Mouse (Mus musculus) MN1 (cell line): ENCODE data around the gene Ier5.

ENCODE experiments used
- DNase-seq: peaks from one replicate; pipeline ENCODE4 v3.0.0-alpha.2; 2016; ENCODE audit warnings: low spot score

The Ier5 gene

DNA sequence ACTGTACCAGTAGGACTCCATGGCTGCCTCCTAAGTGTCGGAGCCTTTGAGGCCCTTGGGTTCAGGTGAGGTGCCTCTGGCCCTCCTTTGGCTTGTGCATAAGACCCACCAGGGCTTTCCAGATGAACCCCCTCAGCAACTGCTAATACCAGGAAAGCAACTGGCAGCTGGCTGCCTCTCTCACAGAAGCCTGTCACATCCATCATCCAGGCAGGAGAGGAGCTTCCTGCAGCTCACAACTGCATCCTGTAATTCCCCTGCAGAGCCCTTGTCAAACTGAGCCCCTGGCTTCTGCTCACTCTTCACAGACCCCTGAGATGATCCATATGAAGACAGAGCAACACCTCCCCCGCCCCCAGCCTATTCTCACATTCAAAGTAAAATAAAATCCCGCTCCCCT is 21.8 kb downstream of the Ier5 start:
- DNase-seq = no peak

DNA sequence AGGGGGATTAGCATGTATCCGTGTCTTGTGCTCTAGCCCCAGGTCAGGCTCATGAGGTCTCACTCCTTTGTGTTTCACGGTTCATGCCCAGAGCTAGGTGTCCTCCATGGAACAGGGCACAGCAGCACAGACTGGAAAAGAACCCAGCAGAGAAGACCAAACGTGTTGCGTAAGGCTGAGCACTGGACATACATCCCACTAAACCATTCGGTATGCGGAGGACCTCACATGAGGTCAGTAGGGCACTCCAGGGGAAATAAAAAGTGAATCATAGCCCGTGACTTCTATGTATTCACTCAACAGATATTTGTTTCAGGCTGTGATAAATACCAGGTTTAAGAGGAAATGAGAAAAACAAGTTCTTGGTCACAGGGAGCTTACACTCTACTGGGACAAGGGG is 23.6 kb downstream of the Ier5 start:
- no peak for DNase-seq

DNA sequence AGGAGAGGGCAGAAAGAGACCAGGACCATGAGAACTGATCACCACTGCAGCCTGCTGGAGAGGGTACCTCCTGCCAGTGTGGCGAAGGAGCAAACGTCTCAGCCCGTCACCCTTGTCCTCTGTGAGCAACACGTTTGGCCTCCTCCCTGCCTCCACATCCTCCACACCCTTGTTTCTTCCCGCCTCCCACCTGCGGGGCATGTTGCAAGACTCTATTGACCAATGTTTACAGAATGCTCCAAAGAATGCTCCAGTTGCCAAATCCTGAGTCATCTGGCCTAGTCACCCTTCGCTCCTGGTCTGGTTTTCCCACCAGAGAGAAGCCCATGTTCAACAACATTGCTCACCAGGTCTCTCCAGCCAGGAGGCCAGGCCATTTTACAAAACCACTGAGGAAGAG is 24.6 kb downstream of the Ier5 start:
- DNase-seq = no peak

DNA sequence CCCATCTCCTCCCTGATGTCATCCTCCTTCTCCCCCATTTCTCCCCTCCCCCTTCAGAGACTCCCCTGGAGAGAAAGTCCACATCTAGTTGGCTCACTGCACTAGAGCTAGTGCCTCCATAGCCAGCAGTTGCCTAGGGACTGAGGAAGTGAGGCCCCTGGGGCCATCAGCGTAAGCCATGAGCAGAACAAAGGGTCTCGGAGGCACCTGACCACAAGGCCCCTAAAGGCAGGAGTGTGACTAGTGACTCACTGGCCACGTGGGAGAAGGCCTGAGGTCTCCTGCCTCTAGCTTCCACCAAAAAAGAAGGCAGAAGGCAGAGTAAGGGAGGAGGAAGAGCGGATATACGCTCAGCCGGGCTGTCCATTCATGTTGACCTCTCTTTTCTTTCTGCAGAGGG is 25.5 kb downstream of the Ier5 start:
- DNase-seq = no peak

DNA sequence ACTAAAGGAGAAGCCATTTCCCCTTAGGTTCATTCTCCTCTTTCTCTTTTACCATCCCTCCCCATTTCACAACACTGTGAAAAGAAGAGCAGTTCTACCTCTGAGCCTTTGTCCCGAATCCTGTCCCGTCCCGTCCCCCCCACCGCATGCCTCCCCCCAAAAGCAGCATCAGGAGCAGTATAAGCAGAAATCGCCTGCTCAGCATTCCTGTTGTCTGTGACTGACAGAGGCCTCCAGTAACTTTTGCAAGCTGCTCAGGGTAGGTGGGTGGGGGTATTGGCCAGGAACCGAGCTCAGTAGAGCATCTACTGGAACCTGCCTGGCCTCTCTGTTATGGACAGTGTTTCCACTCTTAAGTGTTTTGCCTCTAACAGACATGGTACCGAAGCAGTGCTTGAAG is 26.3 kb downstream of the Ier5 start:
- no peak for DNase-seq

DNA sequence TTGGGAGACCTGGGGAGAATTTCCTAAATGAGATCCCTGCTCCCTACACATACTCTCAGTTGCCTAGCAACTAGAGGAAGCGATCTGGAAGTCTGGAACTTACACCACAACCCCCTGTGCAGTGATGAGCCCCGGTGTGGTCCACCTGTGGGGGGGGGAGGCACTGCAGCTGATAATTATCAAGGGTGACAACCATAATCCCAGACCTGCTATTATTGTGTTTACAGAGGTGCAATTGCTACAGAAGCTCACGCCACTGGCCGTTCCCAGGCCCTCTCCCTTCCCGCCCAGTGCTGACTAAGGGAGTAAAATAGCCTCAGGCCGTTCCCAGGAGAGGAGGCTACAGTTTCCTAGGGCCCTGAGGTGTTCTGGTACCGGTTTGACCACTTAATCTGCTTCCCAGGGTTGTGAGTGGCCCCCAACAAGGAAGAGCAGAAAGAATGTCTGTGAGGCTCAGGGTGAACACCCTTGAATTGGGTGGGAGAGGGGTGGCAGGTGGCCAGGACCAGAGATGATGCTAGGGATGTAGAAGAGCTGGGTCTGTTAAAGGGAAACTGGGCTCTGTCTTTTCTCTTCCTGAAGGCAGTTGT is 28.1 kb downstream of the Ier5 start:
- DNase-seq = no peak

DNA sequence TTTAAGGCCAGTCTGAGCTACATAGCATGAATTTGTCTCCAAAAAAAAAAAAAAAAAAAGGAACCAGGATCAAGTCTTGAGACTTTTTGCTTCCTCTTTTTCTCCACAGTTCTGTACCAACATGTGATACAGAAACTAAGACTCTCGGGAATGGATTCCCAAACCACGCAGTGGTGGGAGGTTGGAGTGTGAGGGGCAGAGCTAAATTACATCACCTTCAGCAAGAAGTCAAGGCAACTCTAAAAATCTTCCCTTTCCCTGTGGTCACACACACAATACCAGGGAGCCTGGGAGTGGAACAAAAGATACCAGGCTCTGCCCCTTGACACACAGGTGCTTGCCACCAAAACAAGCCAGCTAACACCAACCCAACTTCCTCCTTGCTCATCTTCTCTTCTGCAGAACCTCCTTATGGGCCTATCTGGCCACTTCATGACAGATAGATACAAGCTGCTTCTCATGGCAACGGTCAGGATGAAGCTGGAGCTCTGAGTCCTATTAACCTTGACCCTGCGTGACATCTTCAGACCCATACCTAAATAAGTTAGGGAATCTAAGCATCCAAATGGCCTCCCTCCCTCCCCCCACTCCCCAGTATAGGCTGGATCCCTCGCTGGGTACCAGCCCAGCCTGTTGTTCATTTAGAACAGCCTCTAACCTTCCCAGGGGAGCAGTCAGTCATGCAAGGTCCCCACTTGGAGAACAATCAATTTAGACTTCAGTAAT is 28.7 kb downstream of the Ier5 start:
- no peak for DNase-seq

DNA sequence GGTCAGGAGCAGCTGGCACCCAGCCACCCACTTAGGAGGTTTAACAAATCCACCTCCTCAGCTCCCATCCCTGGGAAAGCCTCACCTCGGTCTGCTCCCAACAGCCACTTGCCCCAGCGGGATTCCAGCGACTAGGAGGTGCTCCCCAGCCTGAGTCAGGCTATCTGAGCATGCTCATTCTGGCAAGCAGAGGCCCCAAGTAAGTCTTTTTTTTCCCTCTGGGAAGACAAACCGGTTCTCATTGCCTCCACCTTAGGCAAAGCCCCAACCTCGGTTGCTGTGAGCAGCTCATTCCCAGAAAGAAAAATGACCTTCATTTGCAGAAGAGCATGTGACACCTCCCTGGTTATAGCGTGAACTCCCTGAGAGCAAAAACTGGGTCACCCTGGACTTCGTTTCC is 29.7 kb downstream of the Ier5 start:
- DNase-seq = no peak

DNA sequence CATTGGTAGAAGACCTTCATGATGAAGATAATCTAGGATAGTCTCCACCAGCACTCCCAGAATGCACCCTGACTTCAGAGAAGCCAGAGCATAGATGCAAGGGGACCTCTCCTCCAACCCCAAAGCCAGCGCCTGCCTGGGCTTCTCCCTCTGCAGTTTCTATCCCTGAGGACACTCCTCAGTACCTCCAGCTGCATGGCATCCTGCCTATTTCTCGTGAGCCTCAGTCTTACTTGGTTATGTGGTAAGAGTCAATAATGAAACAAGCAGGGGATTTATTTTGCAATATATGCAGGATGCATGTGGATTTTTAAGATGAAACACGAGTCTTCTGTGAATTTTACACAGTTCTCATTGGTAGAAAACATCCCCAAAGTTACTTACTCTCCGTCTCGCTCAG is 33.2 kb downstream of the Ier5 start:
- no peak for DNase-seq

DNA sequence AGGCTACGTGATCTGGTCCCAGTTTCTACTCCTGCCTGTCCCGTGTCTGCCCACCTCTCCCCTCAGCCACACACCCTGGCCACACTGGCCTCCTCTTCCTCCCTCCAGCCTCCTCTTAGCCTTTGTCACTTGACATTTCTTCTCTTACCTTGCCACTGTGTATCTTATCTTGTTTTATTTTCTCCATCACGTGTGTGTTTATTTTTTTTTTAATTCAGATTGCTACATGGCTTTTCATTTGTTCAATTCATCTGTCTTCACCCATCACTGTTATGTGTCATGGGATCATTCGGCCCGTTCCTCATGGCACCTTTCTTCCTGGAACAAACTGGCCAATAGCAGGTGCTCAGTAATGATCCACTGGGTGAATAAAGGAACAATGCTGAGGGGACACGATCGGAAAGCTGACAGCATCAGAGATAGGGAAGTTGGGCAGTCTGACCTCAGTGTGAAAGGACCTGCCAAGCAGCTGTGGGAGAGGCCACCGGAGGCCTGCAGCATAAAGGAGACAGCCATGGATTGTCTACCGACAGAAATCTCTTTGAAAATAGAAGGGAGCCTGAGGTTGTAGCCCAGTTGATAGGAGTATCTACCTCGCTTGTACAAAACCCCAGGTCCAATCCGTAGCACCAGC is 34.3 kb downstream of the Ier5 start:
- DNase-seq = no peak

DNA sequence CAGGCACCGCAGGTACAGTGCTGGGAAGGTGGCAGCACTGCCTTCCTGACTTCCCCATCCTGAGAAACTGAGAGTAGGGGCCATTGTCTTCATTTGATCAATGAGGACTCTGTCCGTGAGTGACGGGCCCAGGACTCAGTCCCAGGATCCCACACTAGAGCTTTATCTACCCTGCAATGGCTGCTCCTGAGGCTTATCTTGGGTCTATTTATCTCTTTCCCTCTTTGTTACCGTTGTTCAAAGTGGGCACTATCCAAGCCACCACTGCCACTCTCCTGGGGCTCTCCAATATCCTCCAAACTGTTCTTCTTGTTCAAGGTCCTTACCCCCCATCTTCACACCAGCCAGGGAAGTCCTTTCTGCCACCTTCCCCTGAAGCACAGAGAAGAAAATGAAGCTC is 34.8 kb downstream of the Ier5 start:
- no peak for DNase-seq

DNA sequence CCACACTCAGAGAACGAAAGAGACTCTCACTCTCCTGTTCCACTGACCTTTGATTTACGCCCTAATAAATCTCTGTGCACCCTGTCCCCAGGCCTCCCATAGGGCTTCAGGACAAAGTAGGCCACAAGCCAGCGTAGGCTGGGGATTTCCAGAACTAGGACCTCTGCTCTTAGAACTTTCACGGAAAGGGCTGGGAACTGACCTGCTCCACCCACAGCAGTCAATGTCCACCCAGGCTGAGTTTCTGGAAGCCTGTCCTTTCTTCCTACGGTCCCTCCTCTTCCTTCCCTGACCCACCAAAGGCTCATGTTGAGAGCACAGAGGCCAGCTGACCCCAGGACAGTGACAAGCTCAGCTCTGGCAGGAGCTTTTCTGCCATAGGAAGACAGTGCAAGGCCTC is 35.3 kb downstream of the Ier5 start:
- no peak for DNase-seq

DNA sequence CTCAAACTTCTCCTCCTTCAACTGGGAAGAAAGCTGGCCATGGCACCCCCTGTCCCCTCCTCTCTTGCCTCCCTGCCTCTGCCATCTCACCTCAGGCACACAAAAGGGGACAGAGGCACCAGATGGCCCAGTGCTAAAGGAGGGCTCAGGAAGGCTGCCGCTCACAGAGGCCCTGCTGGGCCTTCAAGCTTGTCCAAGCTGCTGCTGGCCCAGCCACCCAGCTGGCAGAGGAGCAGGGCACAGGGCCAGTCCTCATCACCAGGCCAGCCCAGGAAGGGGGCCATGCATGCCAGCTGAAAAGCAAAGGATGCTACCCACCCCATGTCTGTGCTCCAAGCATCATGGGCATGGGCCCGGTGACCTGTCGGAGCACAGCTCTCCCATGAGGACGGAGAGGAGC is 36.5 kb downstream of the Ier5 start:
- no peak for DNase-seq

DNA sequence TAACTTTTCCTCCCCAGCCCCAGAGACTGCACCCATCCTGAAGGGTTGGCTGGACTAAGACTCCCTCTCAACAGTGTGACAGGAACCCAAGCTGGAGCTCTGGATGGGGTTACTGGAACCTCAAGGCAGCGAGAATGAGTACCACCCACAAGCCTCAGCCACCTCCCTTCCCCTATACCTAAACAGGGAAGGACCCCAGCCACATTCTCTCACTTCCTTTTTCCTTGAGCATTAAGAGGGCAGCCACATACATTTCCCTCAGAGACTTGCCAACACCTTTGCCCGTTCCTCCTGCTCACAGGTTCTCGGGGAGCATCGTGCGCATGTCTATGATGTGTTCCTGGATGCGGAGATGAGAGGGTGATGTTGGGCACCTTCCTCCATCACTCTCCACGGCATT is 37.4 kb downstream of the Ier5 start:
- no peak for DNase-seq

DNA sequence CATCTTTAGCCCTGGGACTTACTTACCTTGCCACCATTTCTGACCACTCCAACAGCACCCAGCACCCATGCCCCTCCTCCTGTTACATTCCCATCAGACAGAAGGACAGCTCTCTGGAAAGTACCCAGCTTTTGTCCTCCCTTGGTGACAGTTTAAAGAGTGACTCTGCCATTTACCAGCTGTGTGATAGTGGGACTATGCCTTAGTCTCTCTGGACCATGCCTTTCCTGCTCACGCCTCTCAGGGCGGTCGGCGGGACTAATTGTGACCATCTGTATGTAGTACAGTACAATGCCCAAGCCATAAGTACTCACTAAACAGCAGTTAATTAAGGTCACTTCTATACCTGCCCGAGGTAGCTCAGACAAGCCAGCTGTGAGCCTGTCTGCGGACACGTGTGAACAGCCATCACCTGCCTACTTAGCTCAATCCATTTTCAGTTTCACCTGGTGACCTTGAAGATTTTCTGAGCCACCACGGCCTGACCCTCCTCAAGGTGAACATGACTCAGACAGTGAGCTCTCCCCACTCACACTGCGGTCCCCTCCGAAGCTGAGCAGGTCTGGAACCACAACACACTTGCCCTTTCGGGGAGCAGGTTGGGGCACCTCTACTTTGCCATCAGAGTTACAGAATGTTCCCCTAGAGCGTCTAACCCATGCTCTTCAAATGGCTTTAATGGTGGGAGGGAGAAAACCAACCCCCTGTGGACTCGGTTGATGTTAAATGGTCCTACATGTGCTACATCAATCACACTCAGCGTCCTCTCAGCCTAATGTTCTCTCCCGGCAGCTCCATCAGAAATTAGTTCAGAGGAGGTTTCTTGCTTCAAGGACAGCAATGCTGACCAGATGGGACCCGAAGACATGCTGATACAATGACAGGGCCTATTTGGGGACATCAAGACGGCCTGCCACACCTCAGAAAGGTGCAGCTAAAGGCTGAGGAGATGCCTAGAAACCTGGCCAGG is 38.3 kb downstream of the Ier5 start:
- no peak for DNase-seq

DNA sequence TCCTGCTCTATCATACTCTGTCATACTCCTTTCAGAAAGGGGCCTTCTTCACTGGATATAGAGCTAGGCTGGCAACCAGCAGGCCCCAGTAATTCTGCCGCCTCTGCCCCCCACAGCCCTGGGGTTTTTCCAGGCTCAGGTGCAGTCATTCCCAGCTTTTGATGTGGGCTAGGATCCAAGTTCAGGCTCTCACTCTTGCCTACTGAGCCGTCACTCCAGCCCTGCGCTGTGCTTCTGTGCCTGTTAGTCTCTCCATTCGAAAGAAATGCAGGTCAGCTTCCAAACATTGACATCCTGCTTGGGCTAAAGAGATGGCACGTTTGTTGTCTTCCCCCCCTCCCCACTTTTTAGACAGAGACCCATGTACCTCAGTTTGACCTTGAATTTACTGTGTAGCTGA is 39.2 kb downstream of the Ier5 start:
- no peak for DNase-seq

DNA sequence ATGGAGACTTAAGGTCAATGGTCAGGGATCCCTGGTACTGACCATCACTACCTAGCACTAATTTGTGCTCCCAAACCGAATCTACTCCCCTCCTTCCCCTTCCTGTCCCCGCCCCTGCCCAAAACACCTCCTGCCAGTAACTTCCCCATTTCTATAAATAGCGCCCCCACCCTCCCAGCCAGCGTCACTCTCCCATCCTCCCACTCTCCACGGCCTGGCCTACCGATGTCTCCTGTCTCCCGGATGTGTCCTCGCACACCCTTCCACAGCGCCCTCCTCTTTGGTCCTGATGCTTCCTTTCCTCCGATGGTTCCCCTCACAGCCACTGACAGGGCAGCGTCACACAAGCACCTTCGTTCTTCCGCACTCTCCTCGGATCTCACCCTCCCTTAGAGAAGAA is 39.9 kb downstream of the Ier5 start:
- DNase-seq = no peak

DNA sequence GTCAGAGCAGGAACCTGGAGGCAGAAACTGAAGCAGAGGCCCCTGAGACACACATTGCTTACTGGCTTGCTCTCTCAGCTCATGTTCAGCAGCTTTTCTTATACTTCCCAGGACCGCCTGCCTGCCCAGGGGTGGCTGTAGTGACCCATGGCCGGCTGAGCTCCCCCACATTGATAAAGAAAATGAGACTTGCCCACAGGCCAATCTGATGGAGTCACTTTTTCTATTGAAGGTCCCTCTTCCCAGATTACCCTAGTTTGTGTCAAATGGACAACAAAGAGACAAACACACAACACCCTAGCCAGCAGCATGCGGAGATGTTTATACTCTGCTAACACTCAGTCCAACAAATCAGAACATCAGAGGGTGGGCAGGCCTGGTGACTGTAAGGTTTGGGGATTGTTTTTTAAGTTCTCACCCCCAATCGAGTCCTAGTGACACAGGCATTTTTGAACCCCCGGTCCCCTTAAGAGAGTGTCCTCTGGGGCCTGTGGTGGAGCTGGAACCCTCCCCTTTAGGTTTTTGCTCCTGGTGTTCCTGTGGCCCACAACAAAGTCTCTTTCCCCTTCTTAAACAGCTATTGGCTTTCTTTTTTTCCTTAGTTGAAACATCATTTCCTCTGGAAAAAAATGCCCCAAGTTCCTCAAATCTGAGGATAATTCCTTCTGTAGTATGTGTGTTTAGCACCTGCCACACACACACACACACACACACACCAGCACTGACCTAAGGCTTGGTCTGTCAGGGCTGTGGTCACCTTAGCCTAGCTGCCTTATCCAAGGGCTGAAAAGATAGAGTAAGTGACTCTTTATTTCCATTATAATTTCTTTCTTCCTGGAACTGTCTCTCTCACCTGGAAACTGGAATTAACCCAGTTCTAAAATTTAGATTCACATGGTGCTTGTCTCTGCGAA is 41.1 kb downstream of the Ier5 start:
- DNase-seq = no peak

DNA sequence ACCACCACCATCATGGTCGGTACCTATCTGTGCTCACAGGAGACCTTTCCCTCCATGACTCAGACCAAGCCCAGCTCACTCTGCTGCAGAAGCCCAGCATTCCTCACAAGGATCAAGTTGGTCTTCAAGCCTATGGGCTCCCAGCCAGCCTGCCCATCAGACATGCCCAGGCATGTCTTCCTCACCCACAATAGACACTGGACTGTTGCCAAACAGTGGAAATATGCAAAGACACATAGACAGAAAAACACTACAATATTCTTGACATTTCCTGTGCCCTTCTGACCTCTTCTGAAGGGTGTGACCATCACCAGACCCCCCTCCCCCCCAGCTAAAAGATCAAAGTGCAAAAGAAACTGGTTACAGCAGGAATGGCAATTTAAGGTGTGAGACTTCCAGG is 43.3 kb downstream of the Ier5 start:
- peak; percentile 45 for DNase-seq

DNA sequence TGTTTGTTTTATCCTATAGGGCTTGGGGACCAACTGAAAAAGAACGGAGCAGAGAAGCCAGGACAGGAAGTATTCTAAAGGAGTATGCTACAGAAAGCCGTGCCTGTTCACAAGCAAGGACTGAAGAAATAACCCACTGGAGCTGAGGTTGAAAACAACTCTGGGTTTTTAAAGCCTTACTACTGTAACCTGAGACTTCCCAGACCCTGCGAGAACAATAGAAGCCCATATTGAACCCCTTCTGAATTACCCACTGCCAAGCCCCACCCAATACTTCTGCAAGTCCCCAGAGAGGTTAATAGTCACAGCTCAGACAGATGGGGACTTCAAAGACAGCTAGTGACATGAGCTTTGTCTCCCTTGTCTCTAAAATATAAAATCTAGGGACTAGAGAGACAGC is 44.4 kb downstream of the Ier5 start:
- no peak for DNase-seq

DNA sequence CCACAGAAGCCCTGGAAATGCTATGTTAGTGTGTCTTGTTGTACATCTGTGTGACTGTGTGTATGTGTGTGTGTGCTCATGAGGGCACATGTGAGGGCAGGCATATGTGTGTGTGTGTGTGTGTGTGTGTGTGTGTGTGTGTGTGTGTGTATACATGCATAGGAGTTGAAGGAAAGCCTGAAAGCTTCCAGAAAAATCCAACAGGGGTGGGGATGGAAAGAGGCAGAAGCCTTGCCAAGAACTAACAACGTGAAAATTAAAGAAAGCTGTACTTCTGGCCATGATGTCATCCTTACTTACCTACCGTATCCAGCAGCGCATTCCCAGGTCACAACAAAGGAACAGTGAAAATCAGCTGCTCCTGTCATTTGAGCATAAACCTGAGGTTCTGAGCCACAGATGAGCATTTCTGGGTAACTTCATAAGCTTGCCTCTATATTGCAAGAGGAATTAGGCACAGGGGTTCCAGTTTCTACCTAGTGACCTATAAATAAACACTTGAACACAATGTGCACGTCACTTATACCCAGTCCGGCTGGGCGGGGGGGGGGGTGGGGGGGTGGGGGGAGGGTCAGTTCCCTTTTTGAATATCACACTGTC is 45.0 kb downstream of the Ier5 start:
- DNase-seq = no peak
